Mouse (Mus musculus) testis, adult 2 months (tissue): ENCODE data around the gene Cfap299.

Experiments used
- CTCF ChIP-seq: fragments of 200-500 bp; IDR thresholded peaks from 2 replicates; pipeline ENCODE4 v1.5.1; 2012; ENCODE audit warnings: low read depth, mild to moderate bottlenecking, inconsistent platforms, low read length, moderate library complexity; ENCODE audit not compliant: control insufficient read depth, insufficient read depth, insufficient replicate concordance
- POLR2A ChIP-seq: fragments of 200-500 bp; IDR thresholded peaks from 2 replicates; pipeline ENCODE4 v1.6.1; 2012; ENCODE audit warnings: low read depth, mild to moderate bottlenecking, inconsistent platforms, low read length, moderate library complexity; ENCODE audit not compliant: control insufficient read depth

- no peak for TF ChIP-seq POLR2A
- no peak for TF ChIP-seq CTCF
Observed at GRCm38 (mm10) chr5:98812380-98812779, 483.3 kb downstream of the Cfap299 start.
